Mouse (Mus musculus) bone marrow macrophage, adult 2 months (primary cell): ENCODE data around the gene Cdc37l1.

ENCODE experiments used
- CTCF ChIP-seq: IDR thresholded peaks from 2 replicates; pipeline ENCODE4 v1.5.1; 2012; ENCODE audit warnings: low read depth, mild to moderate bottlenecking, low read length, moderate library complexity
- POLR2A ChIP-seq: IDR thresholded peaks from 2 replicates; pipeline ENCODE4 v1.6.1; 2012; ENCODE audit warnings: mild to moderate bottlenecking, low read depth, low read length, borderline replicate concordance

DNA sequence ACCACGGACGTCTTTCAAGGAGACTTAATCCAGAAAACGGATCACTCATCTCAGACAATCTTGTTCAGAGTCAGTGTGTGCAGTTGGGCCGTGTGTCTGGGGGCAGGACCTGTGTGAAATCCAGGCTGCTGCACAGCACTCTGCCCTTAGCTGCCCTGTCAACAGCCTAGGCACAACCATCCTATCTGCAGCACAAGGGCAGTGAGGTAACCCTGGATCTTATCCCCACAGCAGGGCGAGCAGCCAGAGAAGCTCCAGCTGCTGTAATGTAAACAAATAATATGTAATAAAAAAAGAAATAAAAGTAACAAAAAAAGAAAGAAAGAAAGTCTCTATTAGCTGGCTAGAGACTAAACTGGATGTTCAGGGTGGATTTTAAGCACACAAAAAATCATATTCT, 79.0 kb downstream of the Cdc37l1 start:
- TF ChIP-seq POLR2A (no peak), CTCF (no peak)
